Mouse (Mus musculus): ENCODE results near the gene Zfp646. TPM values are rescaled to one million over a fixed set of nuclear protein-coding genes. Genes with fewer than 3 reads are reported as not detected.
"Not testable (repeated sequence)": the region's sequence is repeated elsewhere in the genome, so short reads cannot be mapped to it uniquely, and the experiment has no call there.

The Zfp646 gene
- polyA plus RNA-seq, 1 experiment from 2014 or later: 10.2 TPM

DNA sequence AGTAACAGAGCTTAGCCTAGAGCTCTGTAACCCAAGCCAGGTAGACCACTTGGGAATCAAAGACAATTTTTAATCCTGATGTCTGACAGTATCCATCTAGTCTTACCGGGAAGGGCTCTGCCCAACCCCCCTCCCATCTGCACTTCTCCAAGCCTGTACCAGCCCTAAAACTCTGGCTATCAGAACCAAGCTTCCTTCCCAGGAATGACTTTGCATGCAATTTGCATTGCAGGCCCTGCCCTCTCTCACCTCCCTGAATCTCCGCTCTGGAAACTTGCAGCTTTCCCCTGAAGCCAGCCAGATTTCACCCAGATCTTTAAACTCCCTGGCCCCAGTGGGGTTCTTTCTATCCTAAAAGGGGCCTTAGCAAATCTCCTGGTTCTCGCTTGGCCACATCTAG, 11.8 kb downstream of the Zfp646 start:
- no peaks in the 10 kb centered on the region for H3K9me3 ChIP-seq
- H3K4me1 ChIP-seq (replicated peaks): peaks cover 40% of the 10 kb centered on the region
- no peak overlapping the region for H3K4me3 ChIP-seq
- no peak overlapping the region for H3K27ac ChIP-seq (replicated peaks)
- H3K36me3 ChIP-seq: peaks cover 95% of the 10 kb centered on the region
- H3K9ac ChIP-seq: no peak overlapping the region
- H3K4me2 ChIP-seq: no peak overlapping the region
- no peak for ATAC-seq (ENCODE audit: low read depth)
- WGBS: 83% methylated on average over 3 of the region's 3 CpGs
- H3K27me3 ChIP-seq: no peaks in the 10 kb centered on the region

DNA sequence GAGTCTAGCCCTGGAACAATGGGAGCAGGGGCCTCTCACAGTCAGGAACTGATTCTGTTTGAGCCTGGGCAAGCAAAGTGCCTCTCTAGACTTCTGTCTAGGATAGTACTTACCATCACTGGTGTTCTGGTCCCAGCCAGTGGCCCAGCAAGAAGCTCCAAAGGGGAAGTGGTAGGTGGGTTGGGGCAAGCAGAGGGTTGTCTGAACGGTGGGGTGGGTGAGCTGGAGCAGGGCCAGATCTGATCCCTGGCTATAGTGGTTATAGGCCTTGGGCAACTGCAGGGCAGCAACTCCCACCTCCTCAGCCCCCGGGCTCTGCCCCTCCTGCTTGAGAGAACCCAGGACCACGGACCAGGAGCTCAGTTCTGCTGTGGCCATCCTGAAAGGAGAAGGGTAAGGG, 12.8 kb downstream of the Zfp646 start:
- peaks cover 30% of the 10 kb centered on the region for H3K4me1 ChIP-seq (replicated peaks)
- H3K36me3 ChIP-seq: peaks cover 94% of the 10 kb centered on the region
- no peak overlapping the region for H3K4me3 ChIP-seq
- H3K9me3 ChIP-seq: no peaks in the 10 kb centered on the region
- ATAC-seq (ENCODE audit: low read depth): no peak
- WGBS: 80% methylated on average over 3 of the region's 3 CpGs
- no peak overlapping the region for H3K9ac ChIP-seq
- H3K4me2 ChIP-seq: no peak overlapping the region
- no peaks in the 10 kb centered on the region for H3K27me3 ChIP-seq
- H3K27ac ChIP-seq (replicated peaks): no peak overlapping the region

DNA sequence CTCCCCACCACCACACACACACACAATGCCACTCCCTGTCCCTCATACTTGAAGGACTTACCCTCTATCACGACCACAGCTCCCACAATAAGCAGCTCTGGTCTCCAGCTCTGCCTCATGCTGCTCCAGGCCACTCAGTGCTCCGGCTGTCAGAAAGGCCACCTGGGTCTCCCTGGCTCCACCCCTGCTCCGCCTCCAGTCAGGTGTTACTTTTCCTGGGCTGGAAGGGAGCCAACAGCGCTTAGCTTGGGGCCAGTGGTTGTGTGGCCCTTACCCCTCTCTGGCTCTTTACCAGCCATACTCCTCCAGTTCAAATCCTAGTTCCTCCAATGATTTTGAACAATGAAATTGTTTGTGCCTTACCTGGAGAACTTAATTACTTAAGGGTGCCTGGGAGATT, 14.8 kb downstream of the Zfp646 start, which contains the start of gene Prss53:
Prss53 (minus strand) TSS at position 173 of the 400 bp plus-strand sequence.
- ATAC-seq (ENCODE audit: low read depth): no peak
- WGBS: 44% methylated on average over 4 of the region's 4 CpGs
- Histone ChIP-seq H3K27me3 (no peaks in the 10 kb centered on the region), H3K36me3 (peaks cover 74% of the 10 kb centered on the region), H3K4me3 (no peak within 1 kb of the TSS), H3K27ac (replicated peaks) (no peak within 1 kb of the TSS), H3K4me1 (replicated peaks) (peaks cover 22% of the 10 kb centered on the region), H3K9ac (no peak within 1 kb of the TSS), H3K4me2 (no peak within 1 kb of the TSS), H3K9me3 (no peaks in the 10 kb centered on the region)

DNA sequence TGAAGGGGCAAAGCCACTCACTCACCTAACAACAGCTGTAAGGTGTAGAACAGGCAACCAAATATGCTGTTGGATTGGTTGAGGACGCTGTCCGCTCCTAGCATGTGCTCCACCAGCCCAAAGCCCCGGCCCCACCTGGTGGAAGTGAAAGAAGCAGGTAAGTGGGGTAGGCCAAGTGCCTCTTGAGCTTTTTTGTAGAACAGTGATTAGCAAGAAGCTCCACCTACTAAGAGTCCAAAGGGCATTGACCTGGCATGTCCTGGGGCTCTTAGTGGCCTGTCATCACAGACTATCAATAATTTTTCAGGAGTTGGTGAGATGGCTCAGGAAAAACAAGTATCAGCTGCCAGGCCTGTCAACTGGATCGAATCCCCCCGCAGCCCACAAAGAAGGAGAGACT, 18.5 kb downstream of the Zfp646 start:
- no peaks in the 10 kb centered on the region for H3K27me3 ChIP-seq
- no peak for ATAC-seq (ENCODE audit: low read depth)
- no peak overlapping the region for H3K27ac ChIP-seq (replicated peaks)
- H3K4me2 ChIP-seq: peak overlapping the region; percentile 84
- H3K9ac ChIP-seq: peak overlapping the region; percentile 80
- peak overlapping the region; percentile 65 for H3K4me3 ChIP-seq
- H3K9me3 ChIP-seq: no peaks in the 10 kb centered on the region
- 88% methylated on average over 5 of the region's 5 CpGs for WGBS
- H3K4me1 ChIP-seq (replicated peaks): peaks cover 11% of the 10 kb centered on the region
- H3K36me3 ChIP-seq: peaks cover 38% of the 10 kb centered on the region

DNA sequence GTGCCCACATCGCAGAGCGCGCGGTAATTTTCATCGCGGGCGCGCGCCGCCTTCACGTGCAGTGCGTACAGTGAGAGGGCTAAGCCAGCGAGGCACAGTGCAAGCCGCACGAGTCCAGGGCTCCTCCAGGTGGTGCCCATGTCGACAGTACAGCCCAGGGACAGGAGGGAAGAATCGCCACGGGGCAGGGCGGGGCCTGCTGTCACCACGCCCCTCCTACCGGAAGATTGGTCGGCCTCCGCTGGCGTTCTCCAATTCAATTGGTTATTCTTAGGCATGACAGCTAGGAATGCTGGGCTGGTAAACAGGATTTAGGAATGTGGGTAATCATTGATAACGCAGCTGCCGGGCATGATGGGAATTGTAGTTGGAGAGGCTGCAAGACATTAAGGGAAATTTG, 19.4 kb downstream of the Zfp646 start, which contains the start of the genes Gm21974 and Vkorc1:
Gm21974 (minus strand) TSS at position 13 of the 400 bp plus-strand sequence.
Vkorc1 (minus strand) TSS at position 176 of the 400 bp plus-strand sequence.
- H3K9ac ChIP-seq: peak within 1 kb of the TSS; percentile 80

DNA sequence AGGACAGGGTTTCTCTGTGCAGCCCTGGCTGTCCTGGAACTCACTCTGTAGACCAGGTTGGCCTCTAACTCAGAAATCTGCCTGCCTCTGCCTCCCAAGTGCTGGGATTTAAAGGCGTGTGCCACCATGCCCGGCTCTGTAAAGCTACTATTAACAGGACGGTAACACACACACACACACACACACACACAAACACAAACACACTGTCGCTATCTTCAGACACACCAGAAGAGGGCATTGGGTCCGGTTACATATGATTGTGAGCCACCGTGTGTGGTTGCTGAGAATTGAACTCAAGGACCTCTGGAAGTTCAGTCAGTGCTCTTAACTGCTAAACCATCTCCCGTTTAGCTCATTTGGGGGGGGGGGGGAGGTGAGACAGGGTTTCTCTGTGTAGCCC, 19.9 kb downstream of the Zfp646 start:
- peaks cover 11% of the 10 kb centered on the region for H3K4me1 ChIP-seq (replicated peaks)
- H3K4me2 ChIP-seq: peak overlapping the region; percentile 84
- H3K27ac ChIP-seq (replicated peaks); H3K27me3 ChIP-seq; H3K9ac ChIP-seq; H3K9me3 ChIP-seq: not testable (repeated sequence)
- ATAC-seq (ENCODE audit: low read depth): peak; percentile 22
- H3K4me3 ChIP-seq: peak overlapping the region; percentile 65
- H3K36me3 ChIP-seq: peaks cover 25% of the 10 kb centered on the region
- WGBS: 63% methylated on average over 7 of the region's 7 CpGs

More for the DNA sequence above, 19.4 kb downstream of the Zfp646 start, which contains the start of the genes Gm21974 and Vkorc1:
- Histone ChIP-seq H3K4me2 (peak within 1 kb of the TSS; percentile 84), H3K4me3 (peak within 1 kb of the TSS; percentile 65), H3K4me1 (replicated peaks) (peaks cover 11% of the 10 kb centered on the region), H3K27me3 (no peaks in the 10 kb centered on the region), H3K9me3 (no peaks in the 10 kb centered on the region), H3K27ac (replicated peaks) (peak within 1 kb of the TSS; percentile 84), H3K36me3 (peaks cover 29% of the 10 kb centered on the region)
- peak; percentile 98 for ATAC-seq (ENCODE audit: low read depth)
- WGBS: 0% methylated on average over 26 of the region's 26 CpGs

DNA sequence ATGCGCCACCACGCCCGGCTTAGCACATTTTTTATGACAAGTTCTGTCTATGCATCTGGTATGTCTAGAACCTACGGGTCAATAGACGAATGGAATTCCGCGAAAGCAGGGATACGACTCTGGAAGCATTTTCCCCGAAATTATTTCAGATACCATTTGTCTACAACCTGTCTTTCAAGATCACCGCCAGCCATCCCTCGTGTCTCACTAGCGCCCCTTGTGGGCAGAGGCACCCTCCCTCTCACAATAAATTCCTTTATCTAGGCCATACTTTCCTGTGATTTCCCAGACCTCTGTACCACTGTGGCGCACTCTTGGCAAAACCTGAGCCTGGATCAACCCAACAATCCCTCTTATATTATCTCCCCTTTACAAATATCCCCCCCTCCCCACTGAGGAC, 20.4 kb downstream of the Zfp646 start:
- no peak overlapping the region for H3K27ac ChIP-seq (replicated peaks)
- no peaks in the 10 kb centered on the region for H3K27me3 ChIP-seq
- 56% methylated on average over 13 of the region's 13 CpGs for WGBS
- H3K9ac ChIP-seq: no peak overlapping the region
- H3K9me3 ChIP-seq: no peaks in the 10 kb centered on the region
- no peak overlapping the region for H3K4me3 ChIP-seq
- no peak for ATAC-seq (ENCODE audit: low read depth)
- H3K4me2 ChIP-seq: no peak overlapping the region
- peaks cover 21% of the 10 kb centered on the region for H3K36me3 ChIP-seq
- peaks cover 11% of the 10 kb centered on the region for H3K4me1 ChIP-seq (replicated peaks)

DNA sequence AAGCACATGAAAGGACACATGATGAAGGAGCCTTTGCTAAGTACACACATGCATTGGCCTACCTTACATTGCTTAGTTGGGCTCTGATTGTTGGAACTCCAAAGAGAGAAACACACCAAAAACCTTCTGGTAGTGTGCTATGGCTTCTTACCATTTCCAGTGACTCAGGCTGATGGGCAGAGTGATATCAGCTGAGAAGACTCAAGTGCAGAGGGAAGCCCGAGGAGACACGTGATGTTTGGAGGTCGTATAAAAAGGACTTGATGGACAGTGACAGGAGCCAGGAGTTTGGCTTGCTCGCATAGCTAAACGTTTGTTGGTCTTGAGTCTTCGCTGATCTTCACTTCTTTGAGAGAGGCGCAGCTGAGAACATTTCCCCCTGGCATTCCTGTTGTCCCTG, 21.5 kb downstream of the Zfp646 start:
- Histone ChIP-seq H3K36me3 (peaks cover 12% of the 10 kb centered on the region), H3K4me3 (no peak overlapping the region), H3K27ac (replicated peaks) (no peak overlapping the region), H3K9me3 (no peaks in the 10 kb centered on the region), H3K9ac (no peak overlapping the region), H3K27me3 (no peaks in the 10 kb centered on the region), H3K4me2 (no peak overlapping the region), H3K4me1 (replicated peaks) (peaks cover 11% of the 10 kb centered on the region)
- WGBS: 94% methylated on average over 7 of the region's 7 CpGs
- no peak for ATAC-seq (ENCODE audit: low read depth)

DNA sequence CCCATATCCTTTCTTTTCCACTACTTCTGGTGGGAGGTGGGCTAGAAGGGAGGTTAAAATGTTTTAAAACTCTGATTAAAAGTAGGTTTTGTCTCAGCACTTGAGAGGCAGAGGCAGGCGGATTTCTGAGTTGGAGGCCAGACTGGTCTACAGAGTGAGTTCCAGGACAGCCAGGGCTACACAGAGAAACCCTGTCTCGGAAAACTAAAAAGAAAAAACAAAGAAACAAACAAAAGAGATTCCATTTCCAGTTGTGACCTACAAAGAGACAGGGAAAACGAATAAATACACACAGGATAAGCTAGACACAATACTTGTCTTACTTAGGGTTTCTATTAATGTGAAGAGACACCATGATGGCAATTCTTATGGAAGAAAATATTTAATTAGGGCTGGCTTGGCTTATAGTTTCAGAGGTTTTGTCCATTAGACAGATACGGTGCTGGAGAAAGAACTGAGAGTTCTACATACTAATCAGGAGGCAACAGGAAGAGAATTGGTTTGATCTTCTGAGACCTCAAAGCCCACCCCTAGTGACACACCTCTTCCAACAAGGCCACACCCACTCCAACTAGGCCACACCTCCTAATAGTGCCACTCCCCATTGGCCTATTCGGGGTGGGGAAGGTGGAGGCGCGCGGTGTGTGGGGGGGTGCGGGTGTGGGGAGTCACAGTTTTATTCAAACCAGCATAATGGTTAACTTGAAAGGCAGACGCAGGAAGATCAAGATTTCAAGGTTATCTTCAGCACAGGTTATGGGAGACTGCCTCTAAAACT, 22.3 kb downstream of the Zfp646 start:
- Histone ChIP-seq H3K9me3 (no peaks in the 10 kb centered on the region), H3K4me3 (no peak overlapping the region), H3K36me3 (peaks cover 3% of the 10 kb centered on the region; the same call in 1 of the 2 replicates), H3K27me3 (no peaks in the 10 kb centered on the region), H3K9ac (no peak overlapping the region), H3K27ac (replicated peaks) (no peak overlapping the region), H3K4me1 (replicated peaks) (peaks cover 11% of the 10 kb centered on the region), H3K4me2 (no peak overlapping the region)
- 39% methylated on average over 10 of the region's 10 CpGs for WGBS
- ATAC-seq (ENCODE audit: low read depth): no peak

DNA sequence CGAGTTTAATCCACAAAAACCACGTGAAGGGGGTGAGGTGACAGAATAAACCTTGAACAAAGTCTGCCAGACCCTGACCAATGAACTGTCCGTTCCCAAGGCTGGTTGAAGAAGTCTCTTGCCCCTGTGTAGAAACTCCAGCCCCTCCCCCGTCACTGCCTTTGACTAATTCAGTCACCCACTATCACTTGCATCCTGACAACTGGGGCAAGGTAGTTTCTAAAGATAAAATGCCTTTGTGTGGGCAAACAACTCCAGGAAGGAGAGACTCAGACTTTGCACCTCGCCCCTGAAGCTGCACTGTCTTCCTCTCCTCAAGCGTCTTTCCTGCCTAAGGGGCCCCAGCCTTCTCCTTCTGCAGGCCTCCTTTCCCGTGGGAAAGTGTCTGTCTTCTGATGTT, 24.0 kb downstream of the Zfp646 start:
- Histone ChIP-seq H3K27me3 (no peaks in the 10 kb centered on the region), H3K4me2 (no peak overlapping the region), H3K4me3 (no peak overlapping the region), H3K9ac (no peak overlapping the region), H3K27ac (replicated peaks) (no peak overlapping the region), H3K36me3 (no peaks in the 10 kb centered on the region), H3K9me3 (no peaks in the 10 kb centered on the region), H3K4me1 (replicated peaks) (peaks cover 11% of the 10 kb centered on the region)
- no peak for ATAC-seq (ENCODE audit: low read depth)
- 49% methylated on average over 7 of the region's 7 CpGs for WGBS

DNA sequence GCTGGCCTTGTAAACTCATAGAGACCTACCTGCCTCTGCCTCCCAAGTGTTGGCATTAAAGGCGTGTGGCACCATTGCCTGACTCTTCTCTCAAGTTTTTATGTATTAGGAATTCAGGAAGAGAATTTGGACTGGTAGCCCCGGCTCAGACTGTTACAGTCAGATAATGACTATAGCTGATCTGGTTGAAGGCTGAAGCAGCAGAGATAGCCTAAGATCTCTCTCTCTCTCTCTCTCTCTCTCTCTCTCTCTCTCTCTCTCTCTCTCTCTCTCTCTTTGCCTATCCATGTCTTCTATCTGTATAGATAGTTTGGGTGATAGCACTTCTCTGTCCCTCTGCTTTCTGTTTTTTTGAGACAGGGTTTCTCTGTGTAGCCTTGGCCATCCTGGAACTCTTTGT, 25.8 kb downstream of the Zfp646 start:
- no peak for ATAC-seq (ENCODE audit: low read depth)
- H3K9me3 ChIP-seq: no peaks in the 10 kb centered on the region
- WGBS: 79% methylated on average over 2 of the region's 2 CpGs
- no peaks in the 10 kb centered on the region for H3K27me3 ChIP-seq
- H3K9ac ChIP-seq: no peak overlapping the region
- H3K27ac ChIP-seq (replicated peaks): no peak overlapping the region
- peaks cover 15% of the 10 kb centered on the region for H3K36me3 ChIP-seq
- H3K4me1 ChIP-seq (replicated peaks): peaks cover 15% of the 10 kb centered on the region
- no peak overlapping the region for H3K4me2 ChIP-seq
- H3K4me3 ChIP-seq: no peak overlapping the region

DNA sequence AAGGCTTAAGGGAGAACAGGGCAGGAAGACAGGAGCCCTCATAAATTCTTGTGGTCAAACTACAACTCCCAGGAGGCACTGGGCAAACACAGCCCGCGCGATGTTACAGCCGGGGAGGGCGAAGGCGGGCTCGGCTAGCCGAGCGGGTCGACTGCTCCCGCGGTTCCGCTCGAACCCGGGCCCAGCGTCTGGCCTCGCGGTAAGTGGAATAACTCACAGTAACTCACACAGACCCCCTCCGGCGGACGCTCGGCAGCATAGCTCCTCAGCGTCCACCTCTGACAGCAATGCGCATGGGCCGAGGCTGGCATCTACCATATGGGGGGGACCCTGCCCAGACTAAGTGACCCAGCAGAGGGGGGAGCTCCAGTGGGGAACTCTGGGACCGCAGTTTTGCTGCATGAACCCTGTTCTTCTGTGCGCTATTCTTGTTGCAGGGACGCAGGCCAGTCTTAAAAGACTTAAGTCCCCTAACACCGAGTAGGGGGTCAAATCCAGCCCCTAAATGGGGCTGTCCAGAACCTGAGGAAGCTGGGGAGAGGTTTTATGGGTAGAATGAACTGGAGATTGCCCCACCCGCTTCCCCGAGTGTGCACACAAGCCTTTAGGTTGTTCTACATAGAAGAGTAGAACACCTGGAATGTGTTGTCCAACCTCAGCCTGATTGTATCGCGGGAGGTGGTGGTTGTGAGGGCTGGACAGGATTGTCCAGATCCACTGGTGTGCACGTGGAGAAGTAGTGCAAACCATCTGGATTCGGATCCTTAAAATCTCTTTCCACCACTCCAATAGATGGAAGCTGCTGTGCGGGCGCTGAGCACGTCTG, 28.2 kb downstream of the Zfp646 start, which contains the start of gene Bckdk:
Bckdk (plus strand) TSS at position 112 of the 826 bp plus-strand sequence.
- Histone ChIP-seq H3K9me3 (no peaks in the 10 kb centered on the region), H3K4me2 (peak within 1 kb of the TSS; percentile 83), H3K4me1 (replicated peaks) (peaks cover 15% of the 10 kb centered on the region), H3K9ac (peak within 1 kb of the TSS; percentile 87), H3K27me3 (no peaks in the 10 kb centered on the region), H3K27ac (replicated peaks) (peak within 1 kb of the TSS; percentile 88), H3K36me3 (peaks cover 40% of the 10 kb centered on the region), H3K4me3 (peak within 1 kb of the TSS; percentile 66)
- peak; percentile 94 for ATAC-seq (ENCODE audit: low read depth)
- WGBS: 6% methylated on average over 38 of the region's 38 CpGs

Measured in neural tube, embryonic 13.5 days (tissue).